8 mouse cellular contexts compared by ENCODE assay signal in genomic region chr10:82666436-82667234, GRCm38 (mm10). TPM values are rescaled to one million over a fixed set of nuclear protein-coding genes. Genes with fewer than 3 reads are reported as not detected.
DNase-seq lines count a peak whose midpoint lies in the region; ATAC-seq and TF ChIP-seq lines count a peak whose summit lies in the region.

No protein-coding gene starts in this region.

- H3K27me3 ChIP-seq in embryonic facial prominence, embryonic 15.5 days: no peaks in the 10 kb centered on the region
- H3K27me3 ChIP-seq in limb, embryonic 12.5 days: no peaks in the 10 kb centered on the region
- H3K27me3 ChIP-seq in midbrain, embryonic 15.5 days (replicated peaks): no peaks in the 10 kb centered on the region

- peak; percentile 85 for TF ChIP-seq CTCF in bone marrow, adult 2 months (IDR thresholded peaks at IDR 0.05; ENCODE audit: control insufficient read depth, insufficient read depth, low read length)

- TF ChIP-seq POLR2A in bone marrow, adult 2 months (IDR thresholded peaks at IDR 0.05; ENCODE audit: borderline replicate concordance, control insufficient read depth, low read depth, low read length): no peak

- no peaks in the 10 kb centered on the region for H3K9me3 ChIP-seq in embryonic facial prominence, embryonic 15.5 days (replicated peaks)
- no peaks in the 10 kb centered on the region for H3K9me3 ChIP-seq in limb, embryonic 12.5 days
- no peaks in the 10 kb centered on the region for H3K9me3 ChIP-seq in midbrain, embryonic 15.5 days

- peak; percentile 90; the same call in 1 of the 2 replicates for ATAC-seq in embryonic facial prominence, embryonic 15.5 days (ENCODE audit: insufficient number of reproducible peaks, low FRiP score, low TSS enrichment, low read depth)
- peak; percentile 86 for ATAC-seq in limb, embryonic 12.5 days (ENCODE audit: insufficient number of reproducible peaks, insufficient read depth, low FRiP score, low TSS enrichment, low read depth)
- ATAC-seq in midbrain, embryonic 15.5 days (replicated peaks): peak; percentile 92

- no peak overlapping the region for H3K27ac ChIP-seq in bone marrow, adult 2 months (ENCODE audit: control insufficient read depth, insufficient read depth, low read depth, low read length, poor library complexity)
- no peak overlapping the region for H3K27ac ChIP-seq in embryonic facial prominence, embryonic 15.5 days (replicated peaks)
- H3K27ac ChIP-seq in limb, embryonic 12.5 days: no peak overlapping the region
- no peak overlapping the region for H3K27ac ChIP-seq in midbrain, embryonic 15.5 days

- 18% methylated on average over 22 of the region's 22 CpGs for WGBS in bone marrow, adult 2 months
- WGBS in embryonic facial prominence, embryonic 15.5 days: 17% methylated on average over 22 of the region's 22 CpGs
- 23% methylated on average over 22 of the region's 22 CpGs for WGBS in limb, embryonic 12.5 days
- 23% methylated on average over 22 of the region's 22 CpGs for WGBS in midbrain, embryonic 15.5 days

- H3K4me3 ChIP-seq in bone marrow, adult 2 months (replicated peaks; ENCODE audit: control insufficient read depth, low read depth, low read length): no peak overlapping the region
- H3K4me3 ChIP-seq in embryonic facial prominence, embryonic 15.5 days (replicated peaks): peak overlapping the region; percentile 18
- H3K4me3 ChIP-seq in limb, embryonic 12.5 days (replicated peaks): 0 out of 2 replicates have a peak overlapping the region, but pooled peaks have one; percentile 15
- H3K4me3 ChIP-seq in midbrain, embryonic 15.5 days: no peak overlapping the region

- peak overlapping the region; percentile 44 for H3K4me2 ChIP-seq in embryonic facial prominence, embryonic 15.5 days (replicated peaks)
- H3K4me2 ChIP-seq in limb, embryonic 12.5 days: peak overlapping the region; percentile 45
- H3K4me2 ChIP-seq in midbrain, embryonic 15.5 days: peak overlapping the region; percentile 39

- H3K4me1 ChIP-seq in bone marrow, adult 2 months (ENCODE audit: control insufficient read depth, insufficient read depth, low read length): peaks cover 3% of the 10 kb centered on the region; the same call in 1 of the 2 replicates
- H3K4me1 ChIP-seq in embryonic facial prominence, embryonic 15.5 days: 0 out of 2 replicates have a peak, but pooled peaks cover 4% of the 10 kb centered on the region
- no peaks in the 10 kb centered on the region for H3K4me1 ChIP-seq in limb, embryonic 12.5 days (replicated peaks)
- peaks cover 6% of the 10 kb centered on the region for H3K4me1 ChIP-seq in midbrain, embryonic 15.5 days

- H3K9ac ChIP-seq in embryonic facial prominence, embryonic 15.5 days: no peak overlapping the region
- H3K9ac ChIP-seq in limb, embryonic 12.5 days (replicated peaks): 0 out of 2 replicates have a peak overlapping the region, but pooled peaks have one; percentile 4
- H3K9ac ChIP-seq in midbrain, embryonic 15.5 days: no peak overlapping the region

- peak; percentile 82 for DNase-seq in A20 (ENCODE audit: low read depth, low spot score)
- peak; percentile 83 for DNase-seq in heart, adult 8-10 months (ENCODE audit: low spot score)
- DNase-seq in kidney, adult 8-10 months: peak; percentile 65 to 87
- peak; percentile 59 to 80 for DNase-seq in spleen, adult 18-20 months

- H3K36me3 ChIP-seq in embryonic facial prominence, embryonic 15.5 days: no peaks in the 10 kb centered on the region
- H3K36me3 ChIP-seq in limb, embryonic 12.5 days: peaks cover 4% of the 10 kb centered on the region; the same call in 1 of the 2 replicates
- no peaks in the 10 kb centered on the region for H3K36me3 ChIP-seq in midbrain, embryonic 15.5 days (replicated peaks)

RNA-seq across cellular contexts. Expression of gene Glt8d2, which starts 23.8 kb away (rescaled TPM):
- not detected in 2 replicates for polyA plus RNA-seq in bone marrow, adult 2 months (2011; ENCODE audit: insufficient read depth, insufficient read length, low replicate concordance, missing spikeins)
- 21.5 and 21.6 TPM in 2 replicates for polyA plus RNA-seq in embryonic facial prominence, embryonic 15.5 days (2015; fragmentation: Nextera tagmentation; extraction: Ambion mirVana)
- 1 to 10 TPM; 1.9 to 3.9 (median 3.1) TPM for total RNA-seq in heart, adult 8-10 months (2022)
- polyA plus RNA-seq in limb, embryonic 12.5 days (2016; fragmentation: Nextera tagmentation; extraction: Ambion mirVana): 9.6 and 11.4 TPM in 2 replicates
- polyA plus RNA-seq in midbrain, embryonic 15.5 days (2015; fragmentation: Nextera tagmentation; extraction: Ambion mirVana): 1.4 and 1.6 TPM in 2 replicates

RNA-seq across cellular contexts. Expression of gene Hcfc2, which starts 29.3 kb away (rescaled TPM):
- polyA plus RNA-seq in bone marrow, adult 2 months (2011; ENCODE audit: insufficient read depth, insufficient read length, low replicate concordance, missing spikeins): 6.3 and 10.6 TPM in 2 replicates
- 45.8 and 46.6 TPM in 2 replicates for polyA plus RNA-seq in embryonic facial prominence, embryonic 15.5 days (2015; fragmentation: Nextera tagmentation; extraction: Ambion mirVana)
- total RNA-seq in heart, adult 8-10 months (2022): 10 to 100 TPM; 26.1 to 34.0 (median 27.8) TPM
- polyA plus RNA-seq in limb, embryonic 12.5 days (2016; fragmentation: Nextera tagmentation; extraction: Ambion mirVana): 47.9 and 48.6 TPM in 2 replicates
- polyA plus RNA-seq in midbrain, embryonic 15.5 days (2015; fragmentation: Nextera tagmentation; extraction: Ambion mirVana): 40.5 and 45.8 TPM in 2 replicates

RNA-seq across cellular contexts. Expression of gene Tdg, which starts 37.0 kb away (rescaled TPM):
- 21.6 and 27.5 TPM in 2 replicates for polyA plus RNA-seq in bone marrow, adult 2 months (2011; ENCODE audit: insufficient read depth, insufficient read length, low replicate concordance, missing spikeins)
- 113 and 117 TPM in 2 replicates for polyA plus RNA-seq in embryonic facial prominence, embryonic 15.5 days (2015; fragmentation: Nextera tagmentation; extraction: Ambion mirVana)
- total RNA-seq in heart, adult 8-10 months (2022): 10 to 100 TPM in 1 of 4 experiments, 1 to 10 TPM in 3; 8.4 to 11.0 (median 9.4) TPM
- 207 and 209 TPM in 2 replicates for polyA plus RNA-seq in limb, embryonic 12.5 days (2016; fragmentation: Nextera tagmentation; extraction: Ambion mirVana)
- polyA plus RNA-seq in midbrain, embryonic 15.5 days (2015; fragmentation: Nextera tagmentation; extraction: Ambion mirVana): 169 and 170 TPM in 2 replicates

RNA-seq across cellular contexts. Expression of gene 1190007I07Rik, which starts 43.6 kb away (rescaled TPM):
- 16.5 and 38.3 TPM in 2 replicates for polyA plus RNA-seq in bone marrow, adult 2 months (2011; ENCODE audit: insufficient read depth, insufficient read length, low replicate concordance, missing spikeins)
- polyA plus RNA-seq in embryonic facial prominence, embryonic 15.5 days (2015; fragmentation: Nextera tagmentation; extraction: Ambion mirVana): 30.5 and 31.9 TPM in 2 replicates
- 10 to 100 TPM; 24.3 to 33.8 (median 28.9) TPM for total RNA-seq in heart, adult 8-10 months (2022)
- 45.1 and 54.3 TPM in 2 replicates for polyA plus RNA-seq in limb, embryonic 12.5 days (2016; fragmentation: Nextera tagmentation; extraction: Ambion mirVana)
- polyA plus RNA-seq in midbrain, embryonic 15.5 days (2015; fragmentation: Nextera tagmentation; extraction: Ambion mirVana): 28.4 and 36.4 TPM in 2 replicates

Comparison
In these comparisons a context has a peak if more than half of its experiments do, and no peak if none do; other contexts are left out.
1. H3K4me3 ChIP-seq: peak in embryonic facial prominence, embryonic 15.5 days (single experiment) and limb, embryonic 12.5 days (single experiment); none in bone marrow, adult 2 months (single experiment) and midbrain, embryonic 15.5 days (single experiment).
2. Peak in every context shown above with its lines, with median percentiles within 50 percentile points of each other: DNase-seq, ATAC-seq and H3K4me2 ChIP-seq.